Mouse (Mus musculus) kidney, adult 11 months (tissue): ENCODE data around the gene Relb.
"Not testable (repeated sequence)": the region's sequence is repeated elsewhere in the genome, so short reads cannot be mapped to it uniquely, and the experiment has no call there.

ENCODE experiments used
- DNase-seq: peaks from one replicate; pipeline ENCODE4 v3.0.0; 2022

Gene Relb

GRCm38 (mm10) chr7:19628536-19629360, 490 bp downstream of the Relb start:
- DNase-seq: peak; percentile 99

- DNase-seq: no peak
Observed at GRCm38 (mm10) chr7:19628192-19628535, 1.1 kb downstream of the Relb start.

GRCm38 (mm10) chr7:19627721-19628120, 1.5 kb downstream of the Relb start:
- peak; percentile 23 for DNase-seq

GRCm38 (mm10) chr7:19623433-19623832, 5.8 kb downstream of the Relb start:
- no peak for DNase-seq

- DNase-seq: no peak
Observed at GRCm38 (mm10) chr7:19622241-19622640, 7.0 kb downstream of the Relb start.

- DNase-seq: no peak
Observed at GRCm38 (mm10) chr7:19620811-19621210, 8.4 kb downstream of the Relb start.

- peak; percentile 70 for DNase-seq
Observed at GRCm38 (mm10) chr7:19619004-19619801, 10.0 kb downstream of the Relb start.

GRCm38 (mm10) chr7:19615036-19615577, 14.1 kb downstream of the Relb start:
- DNase-seq: no peak

- no peak for DNase-seq
Observed at GRCm38 (mm10) chr7:19610969-19611368, 18.3 kb downstream of the Relb start.

GRCm38 (mm10) chr7:19609641-19610332, 19.5 kb downstream of the Relb start:
- DNase-seq: peak; percentile 41

- DNase-seq: no peak
Observed at GRCm38 (mm10) chr7:19607291-19607690, 21.9 kb downstream of the Relb start.

- DNase-seq: not testable (repeated sequence)
Observed at GRCm38 (mm10) chr7:19604606-19605214, 24.5 kb downstream of the Relb start.

GRCm38 (mm10) chr7:19603849-19604605, 25.2 kb downstream of the Relb start, which contains the start of gene Clasrp:
Gene Clasrp (minus strand): TSS chr7:19604486.
- DNase-seq: peak; percentile 96

GRCm38 (mm10) chr7:19603055-19603454, 26.2 kb downstream of the Relb start:
- DNase-seq: no peak

- no peak for DNase-seq
Observed at GRCm38 (mm10) chr7:19600562-19600961, 28.7 kb downstream of the Relb start.

GRCm38 (mm10) chr7:19593061-19593730, 36.0 kb downstream of the Relb start:
- DNase-seq: no peak

GRCm38 (mm10) chr7:19589917-19590316, 39.3 kb downstream of the Relb start:
- peak; percentile 53 for DNase-seq

- no peak for DNase-seq
Observed at GRCm38 (mm10) chr7:19589207-19589606, 40.0 kb downstream of the Relb start.

GRCm38 (mm10) chr7:19586269-19586668, 43.0 kb downstream of the Relb start:
- DNase-seq: no peak

GRCm38 (mm10) chr7:19580634-19581033, 48.6 kb downstream of the Relb start:
- no peak for DNase-seq

- no peak for DNase-seq
Observed at GRCm38 (mm10) chr7:19579751-19580150, 49.5 kb downstream of the Relb start.
